Mouse (Mus musculus) heart, postnatal 0 days (tissue): ENCODE measurements at regions not wholly inside any gene's neighbourhood (a gene's known extent, or its start where the extent isn't known, plus 50 kb on each side); places are given as distances from the start of the nearest gene placed in this dataset.

Source experiments
- ATAC-seq: fragments of 200-750 bp; cut with Nextera tagmentation; 2 replicates; pipeline ENCODE4 v1.8.0; 2017; ENCODE audit warnings: low read depth, moderate number of reproducible peaks, moderate library complexity; ENCODE audit not compliant: insufficient read depth
- DNase-seq: peaks from one replicate; pipeline ENCODE4 v3.0.0-alpha.2; 2016; ENCODE audit warnings: low spot score
- H3K27ac ChIP-seq: fragments of 300-500 bp; sonication (generic); 2 replicates; pipeline ENCODE4 v1.5.1; 2014; ENCODE audit warnings: low read depth, mild to moderate bottlenecking
- H3K27me3 ChIP-seq: fragments of 300-500 bp; sonication (generic); 2 replicates; pipeline ENCODE4 v1.6.1; 2014; ENCODE audit warnings: low read length, mixed read lengths; ENCODE audit not compliant: control insufficient read depth, insufficient read depth
- H3K36me3 ChIP-seq: fragments of 300-500 bp; sonication (generic); replicated peaks from 2 replicates; pipeline ENCODE4 v1.6.1; 2014; ENCODE audit warnings: low read length, mixed read lengths; ENCODE audit not compliant: control insufficient read depth, insufficient read depth
- H3K4me1 ChIP-seq: fragments of 300-500 bp; sonication (generic); 2 replicates; pipeline ENCODE4 v1.6.1; 2014; ENCODE audit warnings: antibody characterized with exemption; ENCODE audit not compliant: control insufficient read depth, insufficient read depth
- H3K4me2 ChIP-seq: fragments of 300-500 bp; sonication (generic); 2 replicates; pipeline ENCODE4 v1.6.1; 2014; ENCODE audit warnings: low read depth, mild to moderate bottlenecking, low read length, moderate library complexity
- H3K4me3 ChIP-seq: fragments of 300-500 bp; sonication (generic); 2 replicates; pipeline ENCODE4 v1.5.1; 2014; ENCODE audit warnings: low read depth, low read length
- H3K9ac ChIP-seq: fragments of 300-500 bp; sonication (generic); replicated peaks from 2 replicates; pipeline ENCODE4 v1.6.1; 2014; ENCODE audit warnings: low read depth, low read length, mixed read lengths
- H3K9me3 ChIP-seq: fragments of 300-500 bp; sonication (generic); replicated peaks from 2 replicates; pipeline ENCODE4 v1.6.1; 2016; ENCODE audit warnings: low read length; ENCODE audit not compliant: control insufficient read depth
- CTCF ChIP-seq: IDR thresholded peaks from 2 replicates; pipeline ENCODE4 v1.5.1; 2016; ENCODE audit warnings: antibody characterized with exemption, control low read depth, low read depth
- EP300 ChIP-seq: IDR thresholded peaks from 2 replicates; pipeline ENCODE4 v1.6.1; 2016; ENCODE audit warnings: antibody characterized with exemption, low read depth
- WGBS: fragments of 180-500 bp; shearing (Covaris S2); extraction: QIAGEN DNeasy Blood & Tissue Kit; methylation state at CpG from one replicate; pipeline ENCODE4 v1.1.7; 2014; 5-methylcytosine and 5-hydroxymethylcytosine counted together

- Histone ChIP-seq H3K27me3 (no peaks in the 10 kb centered on the region), H3K9me3 (no peaks in the 10 kb centered on the region), H3K4me2 (no peak overlapping the region), H3K4me1 (no peaks in the 10 kb centered on the region), H3K9ac (no peak overlapping the region), H3K4me3 (no peak overlapping the region), H3K27ac (no peak overlapping the region), H3K36me3 (no peaks in the 10 kb centered on the region)
- no peak for TF ChIP-seq CTCF
- TF ChIP-seq EP300, result no peak
- WGBS, result 51% methylated on average over 11 of the region's 11 CpGs
- ATAC-seq (no peak), DNase-seq (no peak)
Measured at GRCm38 (mm10) chr2:179390924-179391461, 51.2 kb upstream of the Cdh4 start.
